Mouse (Mus musculus): Measurements from ENCODE around the gene Igfbp5.

Gene Igfbp5

GRCm38 (mm10) chr1:72872521-72872920 is 2.2 kb downstream of the Igfbp5 start:
- Histone ChIP-seq H3K36me3 (ENCODE audit: control insufficient read depth, insufficient read depth, low read length, poor library complexity, severe bottlenecking) (no peaks in the 10 kb centered on the region), H3K27me3 (ENCODE audit: control insufficient read depth, insufficient read depth, low read length, poor library complexity, severe bottlenecking) (no peaks in the 10 kb centered on the region)
- peak; percentile 48 for DNase-seq (ENCODE audit: low read depth, low spot score)

- Histone ChIP-seq H3K36me3 (ENCODE audit: control insufficient read depth, insufficient read depth, low read length, poor library complexity, severe bottlenecking) (no peaks in the 10 kb centered on the region), H3K27me3 (ENCODE audit: control insufficient read depth, insufficient read depth, low read length, poor library complexity, severe bottlenecking) (no peaks in the 10 kb centered on the region)
- DNase-seq (ENCODE audit: low read depth, low spot score) = no peak
Observed at GRCm38 (mm10) chr1:72871697-72872411, 2.8 kb downstream of the Igfbp5 start.

GRCm38 (mm10) chr1:72871337-72871696 is 3.4 kb downstream of the Igfbp5 start:
- Histone ChIP-seq H3K36me3 (ENCODE audit: control insufficient read depth, insufficient read depth, low read length, poor library complexity, severe bottlenecking) (no peaks in the 10 kb centered on the region), H3K27me3 (ENCODE audit: control insufficient read depth, insufficient read depth, low read length, poor library complexity, severe bottlenecking) (no peaks in the 10 kb centered on the region)
- DNase-seq (ENCODE audit: low read depth, low spot score) = no peak

- no peaks in the 10 kb centered on the region for H3K27me3 ChIP-seq (ENCODE audit: control insufficient read depth, insufficient read depth, low read length, poor library complexity, severe bottlenecking)
- DNase-seq (ENCODE audit: low read depth, low spot score) = no peak
Observed at GRCm38 (mm10) chr1:72870615-72871336, 3.9 kb downstream of the Igfbp5 start.

GRCm38 (mm10) chr1:72869681-72870614 is 4.7 kb downstream of the Igfbp5 start:
- no peaks in the 10 kb centered on the region for H3K27me3 ChIP-seq (ENCODE audit: control insufficient read depth, insufficient read depth, low read length, poor library complexity, severe bottlenecking)
- H3K36me3 ChIP-seq (ENCODE audit: control insufficient read depth, insufficient read depth, low read length, poor library complexity, severe bottlenecking) = no peaks in the 10 kb centered on the region
- DNase-seq (ENCODE audit: low read depth, low spot score) = peak; percentile 57

More at GRCm38 (mm10) chr1:72870615-72871336, 3.9 kb downstream of the Igfbp5 start:
- H3K36me3 ChIP-seq (ENCODE audit: control insufficient read depth, insufficient read depth, low read length, poor library complexity, severe bottlenecking) = no peaks in the 10 kb centered on the region

GRCm38 (mm10) chr1:72869275-72869674 is 5.4 kb downstream of the Igfbp5 start:
- DNase-seq (ENCODE audit: low read depth, low spot score) = no peak
- H3K27me3 ChIP-seq (ENCODE audit: control insufficient read depth, insufficient read depth, low read length, poor library complexity, severe bottlenecking) = no peaks in the 10 kb centered on the region
- H3K36me3 ChIP-seq (ENCODE audit: control insufficient read depth, insufficient read depth, low read length, poor library complexity, severe bottlenecking) = no peaks in the 10 kb centered on the region

GRCm38 (mm10) chr1:72868429-72869215 is 6.1 kb downstream of the Igfbp5 start:
- DNase-seq (ENCODE audit: low read depth, low spot score) = no peak
- Histone ChIP-seq H3K27me3 (ENCODE audit: control insufficient read depth, insufficient read depth, low read length, poor library complexity, severe bottlenecking) (no peaks in the 10 kb centered on the region), H3K36me3 (ENCODE audit: control insufficient read depth, insufficient read depth, low read length, poor library complexity, severe bottlenecking) (no peaks in the 10 kb centered on the region)

- DNase-seq (ENCODE audit: low read depth, low spot score) = no peak
- no peaks in the 10 kb centered on the region for H3K27me3 ChIP-seq (ENCODE audit: control insufficient read depth, insufficient read depth, low read length, poor library complexity, severe bottlenecking)
- no peaks in the 10 kb centered on the region for H3K36me3 ChIP-seq (ENCODE audit: control insufficient read depth, insufficient read depth, low read length, poor library complexity, severe bottlenecking)
Observed at GRCm38 (mm10) chr1:72867346-72867745, 7.3 kb downstream of the Igfbp5 start.

- Histone ChIP-seq H3K36me3 (ENCODE audit: control insufficient read depth, insufficient read depth, low read length, poor library complexity, severe bottlenecking) (no peaks in the 10 kb centered on the region), H3K27me3 (ENCODE audit: control insufficient read depth, insufficient read depth, low read length, poor library complexity, severe bottlenecking) (no peaks in the 10 kb centered on the region)
- no peak for DNase-seq (ENCODE audit: low read depth, low spot score)
Observed at GRCm38 (mm10) chr1:72866417-72866816, 8.3 kb downstream of the Igfbp5 start.

- peak; percentile 53 for DNase-seq (ENCODE audit: low read depth, low spot score)
- Histone ChIP-seq H3K36me3 (ENCODE audit: control insufficient read depth, insufficient read depth, low read length, poor library complexity, severe bottlenecking) (no peaks in the 10 kb centered on the region), H3K27me3 (ENCODE audit: control insufficient read depth, insufficient read depth, low read length, poor library complexity, severe bottlenecking) (no peaks in the 10 kb centered on the region)
Observed at GRCm38 (mm10) chr1:72865900-72866299, 8.8 kb downstream of the Igfbp5 start.

GRCm38 (mm10) chr1:72864272-72864671 is 10.4 kb downstream of the Igfbp5 start:
- Histone ChIP-seq H3K36me3 (ENCODE audit: control insufficient read depth, insufficient read depth, low read length, poor library complexity, severe bottlenecking) (no peaks in the 10 kb centered on the region), H3K27me3 (ENCODE audit: control insufficient read depth, insufficient read depth, low read length, poor library complexity, severe bottlenecking) (no peaks in the 10 kb centered on the region)
- DNase-seq (ENCODE audit: low read depth, low spot score) = no peak

- no peaks in the 10 kb centered on the region for H3K36me3 ChIP-seq (ENCODE audit: control insufficient read depth, insufficient read depth, low read length, poor library complexity, severe bottlenecking)
- no peaks in the 10 kb centered on the region for H3K27me3 ChIP-seq (ENCODE audit: control insufficient read depth, insufficient read depth, low read length, poor library complexity, severe bottlenecking)
- DNase-seq (ENCODE audit: low read depth, low spot score) = no peak
Observed at GRCm38 (mm10) chr1:72863692-72864091, 11.0 kb downstream of the Igfbp5 start.

- Histone ChIP-seq H3K36me3 (ENCODE audit: control insufficient read depth, insufficient read depth, low read length, poor library complexity, severe bottlenecking) (no peaks in the 10 kb centered on the region), H3K27me3 (ENCODE audit: control insufficient read depth, insufficient read depth, low read length, poor library complexity, severe bottlenecking) (no peaks in the 10 kb centered on the region)
- no peak for DNase-seq (ENCODE audit: low read depth, low spot score)
Observed at GRCm38 (mm10) chr1:72862248-72862647, 12.4 kb downstream of the Igfbp5 start.

GRCm38 (mm10) chr1:72861702-72862101 is 13.0 kb downstream of the Igfbp5 start:
- no peaks in the 10 kb centered on the region for H3K27me3 ChIP-seq (ENCODE audit: control insufficient read depth, insufficient read depth, low read length, poor library complexity, severe bottlenecking)
- H3K36me3 ChIP-seq (ENCODE audit: control insufficient read depth, insufficient read depth, low read length, poor library complexity, severe bottlenecking) = no peaks in the 10 kb centered on the region
- DNase-seq (ENCODE audit: low read depth, low spot score) = no peak
